Mouse (Mus musculus) forebrain, embryonic 16.5 days (tissue): ENCODE results near the gene Mto1. TPM values are rescaled to one million over a fixed set of nuclear protein-coding genes. Genes with fewer than 3 reads are reported as not detected.
"Not testable (repeated sequence)": the region's sequence is repeated elsewhere in the genome, so short reads cannot be mapped to it uniquely, and the experiment has no call there.

ENCODE experiments used
- ATAC-seq: fragments of 200-750 bp; cut with Nextera tagmentation; 2 replicates; pipeline ENCODE4 v1.8.0; 2017; ENCODE audit warnings: mild to moderate bottlenecking, moderate library complexity
- H3K27ac ChIP-seq: fragments of 300-500 bp; sonication (generic); 2 replicates; pipeline ENCODE4 v1.5.1; 2014; ENCODE audit warnings: low read length, control low read depth
- H3K27me3 ChIP-seq: fragments of 300-500 bp; sonication (generic); replicated peaks from 2 replicates; pipeline ENCODE4 v1.6.1; 2014; ENCODE audit warnings: low read length; ENCODE audit not compliant: control insufficient read depth, insufficient read depth
- H3K36me3 ChIP-seq: fragments of 300-500 bp; sonication (generic); 2 replicates; pipeline ENCODE4 v1.6.1; 2014; ENCODE audit not compliant: control insufficient read depth, insufficient read depth
- H3K4me1 ChIP-seq: fragments of 300-500 bp; sonication (generic); replicated peaks from 2 replicates; pipeline ENCODE4 v1.6.1; 2014; ENCODE audit warnings: low read length; ENCODE audit not compliant: control insufficient read depth, insufficient read depth
- H3K4me2 ChIP-seq: fragments of 300-500 bp; sonication (generic); 2 replicates; pipeline ENCODE4 v1.6.1; 2014; ENCODE audit warnings: mild to moderate bottlenecking, low read length, control low read depth
- H3K4me3 ChIP-seq: fragments of 300-500 bp; sonication (generic); replicated peaks from 2 replicates; pipeline ENCODE4 v1.5.1; 2014; ENCODE audit warnings: mild to moderate bottlenecking, low read length, control low read depth
- H3K9ac ChIP-seq: fragments of 300-500 bp; sonication (generic); replicated peaks from 2 replicates; pipeline ENCODE4 v1.6.1; 2014; ENCODE audit warnings: low read depth, low read length, control low read depth
- H3K9me3 ChIP-seq: fragments of 300-500 bp; sonication (generic); 2 replicates; pipeline ENCODE4 v1.6.1; 2016; ENCODE audit warnings: low read length; ENCODE audit not compliant: control insufficient read depth
- WGBS: fragments of 180-500 bp; shearing (Covaris S2); extraction: QIAGEN DNeasy Blood & Tissue Kit; methylation state at CpG from one replicate; pipeline ENCODE4 v1.1.7; 2014; 5-methylcytosine and 5-hydroxymethylcytosine counted together
- polyA plus RNA-seq: library from polyadenylated mRNA; unstranded; fragments of >200 nt; fragmentation: Nextera tagmentation; extraction: Ambion mirVana; gene quantifications from 2 replicates; pipeline ENCODE4 v1.2.1, GENCODE M21; 2015

Gene Mto1
- polyA plus RNA-seq, 1 experiment from 2014 or later, result 30.7 TPM

DNA sequence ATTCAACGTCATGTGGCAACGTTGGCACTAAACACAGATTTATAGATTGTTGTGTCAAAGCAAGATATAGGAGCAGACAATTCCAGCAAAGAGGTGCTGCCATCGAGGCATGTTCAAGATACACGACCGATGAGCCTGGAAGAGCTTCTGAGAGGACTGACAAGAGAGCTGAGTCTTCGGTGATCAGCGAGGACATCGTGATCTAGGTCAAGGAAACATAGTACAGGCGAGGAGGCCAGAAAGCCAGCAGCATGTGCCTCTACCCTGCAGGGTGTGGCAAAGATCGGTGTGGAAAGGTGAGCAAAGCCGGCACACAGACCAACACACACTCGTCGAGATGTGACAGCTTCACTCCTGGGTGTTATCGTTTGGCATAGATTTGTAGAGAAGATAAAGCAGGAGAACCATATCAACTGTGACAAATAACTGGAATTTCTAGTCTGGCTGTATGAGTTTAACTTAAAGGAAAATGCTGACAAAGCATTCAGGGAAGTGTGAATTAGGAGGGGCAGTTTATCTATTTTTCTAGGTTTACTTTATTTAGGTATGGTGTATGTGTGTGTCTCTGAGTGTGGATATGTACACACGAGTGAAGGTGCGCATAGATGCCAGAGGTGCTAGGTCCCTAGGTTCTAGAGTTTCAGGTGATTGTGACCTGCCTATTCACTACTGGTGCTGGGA lies 60.2 kb downstream of the Mto1 start:
- no peak overlapping the region for H3K27ac ChIP-seq
- no peak overlapping the region for H3K4me2 ChIP-seq
- no peak overlapping the region for H3K9ac ChIP-seq
- H3K27me3 ChIP-seq, result no peaks in the 10 kb centered on the region
- WGBS, result 92% methylated on average over 16 of the region's 16 CpGs
- peaks cover 10% of the 10 kb centered on the region for H3K4me1 ChIP-seq
- no peak overlapping the region for H3K4me3 ChIP-seq
- H3K9me3 ChIP-seq, result peaks cover 5% of the 10 kb centered on the region
- H3K36me3 ChIP-seq, result peaks cover 4% of the 10 kb centered on the region; the same call in 1 of the 2 replicates
- no peak for ATAC-seq

DNA sequence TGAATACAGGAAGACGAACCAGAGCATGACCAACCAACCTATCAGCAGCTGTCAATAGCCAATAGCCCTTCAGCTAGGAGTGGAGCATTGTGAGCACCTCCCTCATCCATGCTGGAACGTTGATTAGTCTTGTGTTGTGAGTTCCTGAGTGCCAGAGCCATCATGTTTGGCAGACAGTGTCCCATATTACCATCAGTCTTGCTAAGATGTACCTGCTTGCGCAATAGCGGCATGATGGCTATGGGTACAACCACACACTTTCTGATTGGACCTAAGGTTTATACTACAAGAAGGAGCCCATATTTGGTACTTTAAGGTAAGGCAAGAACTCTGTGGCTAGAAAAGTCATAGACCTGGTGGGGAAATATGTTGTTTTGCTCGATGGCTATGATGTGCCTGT lies 63.7 kb downstream of the Mto1 start:
- no peak overlapping the region for H3K4me2 ChIP-seq
- no peak for ATAC-seq
- no peaks in the 10 kb centered on the region for H3K4me1 ChIP-seq
- peaks cover 4% of the 10 kb centered on the region; the same call in 1 of the 2 replicates for H3K36me3 ChIP-seq
- WGBS, result 95% methylated on average over 5 of the region's 5 CpGs
- H3K27ac ChIP-seq, result no peak overlapping the region
- H3K4me3 ChIP-seq, result no peak overlapping the region
- H3K9me3 ChIP-seq, result peaks cover 5% of the 10 kb centered on the region
- H3K9ac ChIP-seq, result no peak overlapping the region
- no peaks in the 10 kb centered on the region for H3K27me3 ChIP-seq

DNA sequence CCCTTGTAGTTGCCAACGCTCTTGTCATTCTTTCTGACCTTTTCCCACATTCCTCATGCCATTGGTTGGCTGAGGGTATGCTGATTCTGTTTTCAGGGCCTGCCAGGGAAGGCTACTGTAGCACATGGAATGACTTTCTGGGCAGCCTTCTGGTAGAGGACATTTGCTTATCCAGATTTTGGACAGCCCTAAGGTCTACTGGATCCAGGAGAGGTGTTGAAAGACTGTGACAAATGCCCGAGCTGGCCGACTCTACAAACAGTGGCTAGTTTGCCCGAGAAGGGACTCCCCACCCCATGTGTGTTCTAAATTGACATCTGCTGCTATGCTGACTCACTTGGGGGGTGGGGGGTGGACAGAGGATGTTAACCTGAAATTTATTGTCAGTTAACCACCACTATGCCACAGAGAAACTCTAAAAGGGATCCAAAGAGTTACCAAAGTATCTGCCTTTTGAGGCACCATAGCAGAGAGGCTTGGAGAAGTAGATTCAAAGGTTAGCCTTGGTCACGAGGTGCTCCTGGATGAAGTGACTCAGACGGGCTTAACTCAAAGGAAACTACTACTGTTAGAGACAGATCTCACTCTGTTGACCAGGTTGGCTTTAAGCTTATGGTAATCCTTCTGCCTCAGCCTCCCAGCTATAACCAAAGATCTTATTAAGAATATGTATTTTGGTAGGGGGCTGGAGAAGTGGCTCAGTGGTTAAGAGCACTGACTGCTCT lies 65.9 kb downstream of the Mto1 start:
- no peak overlapping the region for H3K4me3 ChIP-seq

DNA sequence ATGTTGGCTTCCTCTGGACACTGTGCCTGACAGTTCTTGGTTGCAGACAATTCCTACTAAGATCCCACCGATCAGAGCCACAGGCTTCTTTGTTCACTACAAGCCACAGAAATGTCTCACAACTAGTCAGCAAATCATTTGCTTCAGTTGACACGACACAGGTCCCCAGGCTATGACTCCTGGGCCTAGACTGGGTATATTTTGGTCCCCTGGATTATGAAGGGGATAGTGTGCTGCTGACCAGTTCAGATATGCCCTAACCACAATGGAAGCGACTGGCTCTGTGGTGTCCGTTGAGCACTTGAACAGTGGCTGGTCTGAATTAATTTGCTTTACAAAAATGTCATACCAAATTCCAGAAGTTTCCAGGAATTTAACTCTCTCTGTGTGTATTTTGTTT lies 66.7 kb downstream of the Mto1 start:
- Histone ChIP-seq H3K27ac (no peak overlapping the region), H3K9ac (no peak overlapping the region), H3K27me3 (no peaks in the 10 kb centered on the region), H3K4me2 (no peak overlapping the region), H3K4me3 (no peak overlapping the region), H3K4me1 (no peaks in the 10 kb centered on the region), H3K9me3 (peaks cover 5% of the 10 kb centered on the region), H3K36me3 (peaks cover 4% of the 10 kb centered on the region; the same call in 1 of the 2 replicates)
- ATAC-seq, result no peak; the same call in 1 of the 2 replicates
- WGBS, result 81% methylated on average over 4 of the region's 4 CpGs

More for the DNA sequence above, 65.9 kb downstream of the Mto1 start:
- no peak for ATAC-seq
- Histone ChIP-seq H3K27ac (no peak overlapping the region), H3K9ac (no peak overlapping the region), H3K27me3 (no peaks in the 10 kb centered on the region), H3K4me1 (no peaks in the 10 kb centered on the region), H3K4me2 (no peak overlapping the region), H3K36me3 (peaks cover 4% of the 10 kb centered on the region; the same call in 1 of the 2 replicates), H3K9me3 (peaks cover 5% of the 10 kb centered on the region)
- 84% methylated on average over 6 of the region's 6 CpGs for WGBS

DNA sequence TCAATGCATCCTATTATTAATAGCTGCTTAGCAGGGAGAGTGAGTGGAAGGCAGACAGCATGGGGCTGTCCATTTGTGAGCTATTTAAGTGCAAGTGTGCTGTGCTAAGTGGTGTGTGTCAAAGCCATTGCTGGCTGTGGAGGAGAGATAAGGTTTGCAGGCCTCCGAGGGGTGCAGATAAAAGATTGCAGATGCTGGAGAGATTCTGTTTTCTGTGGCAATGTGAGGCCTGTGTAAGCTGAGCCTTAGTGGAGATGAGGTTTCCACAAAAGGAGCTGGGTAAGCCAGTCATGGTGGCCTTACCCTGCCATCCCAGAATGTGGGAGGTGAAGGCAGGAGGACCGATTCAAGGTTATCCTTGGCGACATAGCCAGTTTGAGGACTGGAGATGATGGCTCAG lies 68.1 kb downstream of the Mto1 start:
- Histone ChIP-seq H3K27ac (no peak overlapping the region), H3K4me3 (no peak overlapping the region)
- no peak for ATAC-seq

DNA sequence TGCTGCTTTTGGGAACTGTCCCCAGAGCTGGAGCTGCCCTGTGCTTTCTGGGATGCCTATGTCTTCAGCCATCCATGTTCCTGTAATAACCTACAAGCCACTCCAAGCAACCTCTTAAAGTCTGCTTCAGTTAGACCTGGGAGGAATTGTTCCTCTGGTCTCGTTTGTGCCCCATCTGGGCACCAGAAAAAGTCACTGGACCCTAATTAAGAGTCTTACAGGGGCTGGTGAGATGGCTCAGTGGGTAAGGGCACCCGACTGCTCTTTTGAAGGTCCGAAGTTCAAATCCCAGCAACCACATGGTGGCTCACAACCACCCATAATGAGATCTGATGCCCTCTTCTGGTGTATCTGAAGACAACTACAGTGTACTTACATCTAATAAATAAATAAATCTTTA lies 69.2 kb downstream of the Mto1 start:
- not testable (repeated sequence) for H3K27ac ChIP-seq, H3K9ac ChIP-seq, H3K4me2 ChIP-seq, H3K36me3 ChIP-seq, ATAC-seq, H3K27me3 ChIP-seq, H3K9me3 ChIP-seq, H3K4me3 ChIP-seq
- WGBS, result 62% methylated on average over 3 of the region's 3 CpGs
- H3K4me1 ChIP-seq, result peaks cover 17% of the 10 kb centered on the region

More for the DNA sequence above, 68.1 kb downstream of the Mto1 start:
- no peak overlapping the region for H3K9ac ChIP-seq
- H3K4me1 ChIP-seq, result peaks cover 12% of the 10 kb centered on the region
- H3K4me2 ChIP-seq, result no peak overlapping the region
- no peaks in the 10 kb centered on the region for H3K27me3 ChIP-seq
- H3K36me3 ChIP-seq, result peaks cover 4% of the 10 kb centered on the region; the same call in 1 of the 2 replicates
- 81% methylated on average over 3 of the region's 3 CpGs for WGBS
- peaks cover 5% of the 10 kb centered on the region for H3K9me3 ChIP-seq

DNA sequence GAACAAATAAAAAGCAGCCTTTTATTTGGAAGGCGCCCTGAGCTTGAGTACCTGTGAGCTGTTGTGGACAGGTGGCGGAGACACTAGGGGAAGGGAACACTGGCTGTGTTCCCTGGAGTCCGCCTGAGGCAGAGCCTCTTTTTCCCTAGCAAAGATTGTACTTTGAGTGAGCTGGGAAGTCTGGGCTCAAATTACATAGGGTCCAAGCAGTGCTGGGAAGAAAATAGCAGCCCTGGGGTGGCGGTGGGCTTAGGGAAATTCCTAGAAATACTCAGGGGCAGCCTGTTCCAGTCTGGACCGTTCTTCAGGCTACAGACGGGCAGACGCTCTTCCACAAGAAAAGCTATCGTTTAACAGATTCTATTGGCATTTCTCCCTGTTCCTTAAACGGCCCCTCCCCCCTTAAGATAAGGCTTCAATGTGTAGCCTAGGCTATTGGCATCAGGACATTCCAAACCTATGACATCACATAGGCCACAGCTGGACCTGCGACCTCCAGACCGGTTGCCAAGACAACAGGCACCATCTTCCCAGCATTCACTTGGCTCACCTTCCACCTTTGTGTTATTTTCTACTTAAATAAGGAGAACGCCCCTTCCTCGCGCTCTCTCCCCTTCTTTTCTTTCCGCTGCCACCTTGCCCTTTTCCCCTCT lies 72.2 kb downstream of the Mto1 start:
- peak; percentile 63 for ATAC-seq
- no peaks in the 10 kb centered on the region for H3K36me3 ChIP-seq
- H3K4me2 ChIP-seq, result peak overlapping the region; percentile 97
- H3K9me3 ChIP-seq, result no peaks in the 10 kb centered on the region
- WGBS, result 2% methylated on average over 15 of the region's 15 CpGs
- H3K9ac ChIP-seq, result peak overlapping the region; percentile 71
- H3K4me3 ChIP-seq, result peak overlapping the region; percentile 56
- H3K27me3 ChIP-seq, result no peaks in the 10 kb centered on the region
- H3K4me1 ChIP-seq, result peaks cover 17% of the 10 kb centered on the region
- peak overlapping the region; percentile 68 for H3K27ac ChIP-seq

DNA sequence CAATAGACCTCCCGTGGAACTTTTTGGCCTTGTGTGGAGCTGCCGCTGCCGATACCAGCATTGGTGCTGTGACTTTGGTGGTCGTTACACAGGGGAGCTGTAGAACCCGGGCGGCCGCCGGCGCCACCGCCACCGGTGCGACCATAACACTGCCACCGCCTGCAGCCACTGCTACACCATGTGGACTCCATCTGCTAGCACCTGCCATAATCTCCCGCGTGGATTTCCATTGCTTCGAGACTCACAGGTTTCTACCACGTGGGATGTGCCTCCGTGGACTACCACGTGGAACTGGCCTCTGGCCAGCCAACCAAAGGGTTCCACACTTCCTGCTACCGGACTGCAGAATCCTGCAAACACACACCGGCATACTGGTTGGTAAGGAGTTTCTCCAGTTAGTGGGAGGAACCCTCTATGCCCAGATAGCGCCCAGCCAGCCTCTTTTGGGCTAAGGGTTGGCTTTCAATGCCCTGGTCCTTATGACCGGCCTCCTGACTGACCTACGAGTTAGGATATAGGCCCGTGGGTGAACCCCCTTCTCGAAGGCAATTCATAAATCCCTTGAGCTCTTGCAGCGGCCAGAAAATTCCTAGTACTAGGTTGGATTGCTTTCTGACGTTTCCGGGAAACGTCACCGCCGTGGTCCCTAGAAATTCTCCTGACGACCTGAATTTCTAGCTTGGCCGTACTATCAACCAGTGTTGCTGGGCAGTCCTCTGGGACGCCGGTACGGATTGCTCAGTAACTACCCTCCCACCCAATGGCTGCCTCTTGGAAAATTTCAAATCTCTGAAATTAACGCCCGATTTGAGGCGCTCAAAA lies 73.0 kb downstream of the Mto1 start:
- peak; percentile 74 for ATAC-seq
- 2% methylated on average over 40 of the region's 40 CpGs for WGBS
- Histone ChIP-seq H3K9ac (peak overlapping the region; percentile 71), H3K36me3 (no peaks in the 10 kb centered on the region), H3K4me3 (peak overlapping the region; percentile 56), H3K27ac (peak overlapping the region; percentile 68), H3K9me3 (no peaks in the 10 kb centered on the region), H3K27me3 (no peaks in the 10 kb centered on the region), H3K4me2 (peak overlapping the region; percentile 97), H3K4me1 (peaks cover 17% of the 10 kb centered on the region)
